Mouse (Mus musculus): ENCODE data around the gene Glmp.
"Not testable (repeated sequence)": the region's sequence is repeated elsewhere in the genome, so short reads cannot be mapped to it uniquely, and the experiment has no call there.

- not testable (repeated sequence) for TF ChIP-seq POLR2A, CTCF (IDR thresholded peaks at IDR 0.05; ENCODE audit: insufficient read depth, low read depth, low read length)
Measured at GRCm38 (mm10) chr3:88284815-88285564, 39.8 kb upstream of the Glmp start.
